Mouse (Mus musculus): ENCODE data around the gene Cpsf7.

The Cpsf7 gene

GRCm38 (mm10) chr19:10560108-10560507 is 35.0 kb downstream of the Cpsf7 start:
- DNase-seq (ENCODE audit: low read depth): no peak

GRCm38 (mm10) chr19:10561558-10562314 is 36.7 kb downstream of the Cpsf7 start:
- no peak for DNase-seq (ENCODE audit: low read depth)

GRCm38 (mm10) chr19:10562351-10562750 is 37.3 kb downstream of the Cpsf7 start:
- no peak for DNase-seq (ENCODE audit: low read depth)

- no peak for DNase-seq (ENCODE audit: low read depth)
Measured at GRCm38 (mm10) chr19:10564278-10564677, 39.2 kb downstream of the Cpsf7 start.

GRCm38 (mm10) chr19:10565217-10565616 is 40.2 kb downstream of the Cpsf7 start:
- no peak for DNase-seq (ENCODE audit: low read depth)

GRCm38 (mm10) chr19:10569627-10570026 is 44.6 kb downstream of the Cpsf7 start:
- DNase-seq (ENCODE audit: low read depth): no peak

- DNase-seq (ENCODE audit: low read depth): peak; percentile 95
Measured at GRCm38 (mm10) chr19:10576690-10577561, 51.9 kb downstream of the Cpsf7 start, which contains the start of the genes Cyb561a3 and Tmem138. Cyb561a3 (plus strand) TSS chr19:10577172. Tmem138 (minus strand) TSS chr19:10577362.

GRCm38 (mm10) chr19:10580102-10580501 is 55.0 kb downstream of the Cpsf7 start:
- no peak for DNase-seq (ENCODE audit: low read depth)

GRCm38 (mm10) chr19:10580761-10581160 is 55.7 kb downstream of the Cpsf7 start:
- DNase-seq (ENCODE audit: low read depth): no peak

- no peak for DNase-seq (ENCODE audit: low read depth)
Measured at GRCm38 (mm10) chr19:10581984-10582383, 56.9 kb downstream of the Cpsf7 start.

GRCm38 (mm10) chr19:10583550-10584146 is 58.6 kb downstream of the Cpsf7 start:
- no peak for DNase-seq (ENCODE audit: low read depth)

- no peak for DNase-seq (ENCODE audit: low read depth)
Measured at GRCm38 (mm10) chr19:10585112-10585511, 60.0 kb downstream of the Cpsf7 start.

GRCm38 (mm10) chr19:10587231-10587630 is 62.2 kb downstream of the Cpsf7 start:
- no peak for DNase-seq (ENCODE audit: low read depth)

GRCm38 (mm10) chr19:10589127-10589857 is 64.2 kb downstream of the Cpsf7 start:
- no peak for DNase-seq (ENCODE audit: low read depth)

GRCm38 (mm10) chr19:10590301-10590700 is 65.2 kb downstream of the Cpsf7 start:
- no peak for DNase-seq (ENCODE audit: low read depth)

GRCm38 (mm10) chr19:10591659-10592377 is 66.8 kb downstream of the Cpsf7 start:
- no peak for DNase-seq (ENCODE audit: low read depth)

Data from c-Kit-positive CD71-negative TER-119-negative erythroid progenitor cells, embryonic 14.5 days (primary cell).